Mouse (Mus musculus): ENCODE measurements at regions not wholly inside any gene's neighbourhood (a gene's known extent, or its start where the extent isn't known, plus 50 kb on each side); places are given as distances from the start of the nearest gene placed in this dataset.

DNA sequence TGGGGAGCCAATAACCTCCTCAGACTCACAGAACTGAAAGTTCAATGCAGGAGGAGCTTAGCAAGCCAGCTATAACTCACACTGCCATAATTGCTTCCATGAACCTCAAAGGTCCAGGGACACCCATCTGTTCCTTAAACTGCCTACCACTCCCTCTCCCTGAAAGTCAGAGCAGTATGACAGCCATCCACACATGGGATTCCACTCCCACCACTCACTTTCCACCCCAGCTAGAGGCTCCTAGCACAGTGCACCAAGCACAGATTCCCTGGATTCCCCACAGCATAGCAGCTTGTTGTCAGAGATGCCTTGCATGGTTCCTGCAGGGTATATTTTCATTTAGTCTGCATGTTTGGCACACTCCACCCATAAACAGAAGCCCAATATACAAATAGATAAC lies 76.1 kb upstream of the Vgll2 start:
- Histone ChIP-seq H3K27ac (replicated peaks; ENCODE audit: low read depth, low read length) (no peak overlapping the region), H3K4me1 (ENCODE audit: control insufficient read depth, insufficient read depth, low read length) (0 out of 2 replicates have a peak, but pooled peaks cover 10% of the 10 kb centered on the region), H3K27me3 (replicated peaks; ENCODE audit: control insufficient read depth, insufficient read depth, low read length) (no peaks in the 10 kb centered on the region), H3K9me3 (ENCODE audit: control insufficient read depth, low read length) (no peaks in the 10 kb centered on the region), H3K9ac (ENCODE audit: low read depth, low read length) (no peak overlapping the region), H3K4me2 (ENCODE audit: low read depth, low read length) (no peak overlapping the region), H3K36me3 (ENCODE audit: control insufficient read depth, insufficient read depth, low read length) (no peaks in the 10 kb centered on the region), H3K4me3 (ENCODE audit: low read depth, low read length) (no peak overlapping the region)
- ATAC-seq (ENCODE audit: low read depth) (no peak; the same call in 1 of the 2 replicates), DNase-seq (ENCODE audit: low spot score) (no peak)

- no peak overlapping the region for H3K4me3 ChIP-seq (ENCODE audit: low read depth, low read length)
- no peaks in the 10 kb centered on the region for H3K27me3 ChIP-seq (replicated peaks; ENCODE audit: control insufficient read depth, insufficient read depth, low read length)
- H3K4me1 ChIP-seq (ENCODE audit: control insufficient read depth, insufficient read depth, low read length) = 0 out of 2 replicates have a peak, but pooled peaks cover 10% of the 10 kb centered on the region
- no peaks in the 10 kb centered on the region for H3K36me3 ChIP-seq (ENCODE audit: control insufficient read depth, insufficient read depth, low read length)
- H3K27ac ChIP-seq (replicated peaks; ENCODE audit: low read depth, low read length) = no peak overlapping the region
- no peak for ATAC-seq (ENCODE audit: low read depth)
- H3K4me2 ChIP-seq (ENCODE audit: low read depth, low read length) = no peak overlapping the region
- H3K9ac ChIP-seq (ENCODE audit: low read depth, low read length) = no peak overlapping the region
- DNase-seq (ENCODE audit: low spot score) = peak; percentile 14
- no peaks in the 10 kb centered on the region for H3K9me3 ChIP-seq (ENCODE audit: control insufficient read depth, low read length)
These were observed 75.4 kb upstream of the Vgll2 start for GRCm38 (mm10) chr10:51946881-51947280.

GRCm38 (mm10) chr10:51950016-51950415 lies 72.3 kb upstream of the Vgll2 start:
- Histone ChIP-seq H3K9me3 (ENCODE audit: control insufficient read depth, low read length) (no peaks in the 10 kb centered on the region), H3K4me2 (ENCODE audit: low read depth, low read length) (no peak overlapping the region), H3K27ac (replicated peaks; ENCODE audit: low read depth, low read length) (no peak overlapping the region), H3K4me1 (ENCODE audit: control insufficient read depth, insufficient read depth, low read length) (0 out of 2 replicates have a peak, but pooled peaks cover 10% of the 10 kb centered on the region), H3K36me3 (ENCODE audit: control insufficient read depth, insufficient read depth, low read length) (no peaks in the 10 kb centered on the region), H3K9ac (ENCODE audit: low read depth, low read length) (no peak overlapping the region), H3K4me3 (ENCODE audit: low read depth, low read length) (no peak overlapping the region), H3K27me3 (replicated peaks; ENCODE audit: control insufficient read depth, insufficient read depth, low read length) (no peaks in the 10 kb centered on the region)
- ATAC-seq (ENCODE audit: low read depth) = no peak
- 76% methylated on average over 1 of the region's 1 CpGs for WGBS
- no peak for DNase-seq (ENCODE audit: low spot score)

- Histone ChIP-seq H3K27ac (replicated peaks; ENCODE audit: low read depth, low read length) (no peak overlapping the region), H3K27me3 (replicated peaks; ENCODE audit: control insufficient read depth, insufficient read depth, low read length) (no peaks in the 10 kb centered on the region), H3K4me3 (ENCODE audit: low read depth, low read length) (no peak overlapping the region), H3K9ac (ENCODE audit: low read depth, low read length) (no peak overlapping the region), H3K4me2 (ENCODE audit: low read depth, low read length) (no peak overlapping the region), H3K36me3 (ENCODE audit: control insufficient read depth, insufficient read depth, low read length) (no peaks in the 10 kb centered on the region), H3K9me3 (ENCODE audit: control insufficient read depth, low read length) (no peaks in the 10 kb centered on the region), H3K4me1 (ENCODE audit: control insufficient read depth, insufficient read depth, low read length) (no peaks in the 10 kb centered on the region)
- DNase-seq (ENCODE audit: low spot score) (no peak), ATAC-seq (ENCODE audit: low read depth) (no peak)
- WGBS = 58% methylated on average over 4 of the region's 4 CpGs
These were observed 70.3 kb upstream of the Vgll2 start for GRCm38 (mm10) chr10:51952021-51952420.

DNA sequence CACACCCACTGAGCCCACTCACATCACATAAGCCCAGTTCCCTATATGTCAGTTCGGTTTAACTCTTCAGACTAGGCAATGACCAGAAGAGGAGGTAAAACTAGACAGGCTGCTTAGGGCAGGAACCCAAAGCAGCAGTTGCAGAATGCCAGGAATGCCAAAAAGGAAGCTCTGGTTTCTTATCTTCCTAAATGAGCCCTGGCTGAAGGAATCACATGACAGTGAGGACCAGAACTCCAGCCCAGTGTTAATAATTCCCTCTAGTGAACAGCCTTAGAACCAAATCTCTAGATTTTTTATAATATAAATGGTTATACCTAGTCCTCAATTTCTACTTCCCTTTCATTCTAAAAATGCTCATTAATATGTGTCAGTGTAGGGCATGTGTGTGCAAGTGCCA lies 65.8 kb upstream of the Vgll2 start:
- Histone ChIP-seq H3K9me3 (ENCODE audit: control insufficient read depth, low read length) (no peaks in the 10 kb centered on the region), H3K36me3 (ENCODE audit: control insufficient read depth, insufficient read depth, low read length) (no peaks in the 10 kb centered on the region), H3K4me2 (ENCODE audit: low read depth, low read length) (no peak overlapping the region), H3K27me3 (replicated peaks; ENCODE audit: control insufficient read depth, insufficient read depth, low read length) (no peaks in the 10 kb centered on the region), H3K4me1 (ENCODE audit: control insufficient read depth, insufficient read depth, low read length) (no peaks in the 10 kb centered on the region), H3K27ac (replicated peaks; ENCODE audit: low read depth, low read length) (no peak overlapping the region), H3K9ac (ENCODE audit: low read depth, low read length) (no peak overlapping the region), H3K4me3 (ENCODE audit: low read depth, low read length) (no peak overlapping the region)
- no peak for ATAC-seq (ENCODE audit: low read depth)
- peak; percentile 6 for DNase-seq (ENCODE audit: low spot score)
- WGBS = 43% methylated on average over 1 of the region's 1 CpGs

GRCm38 (mm10) chr10:51961497-51961896 lies 60.8 kb upstream of the Vgll2 start:
- H3K27me3 ChIP-seq (replicated peaks; ENCODE audit: control insufficient read depth, insufficient read depth, low read length) = no peaks in the 10 kb centered on the region
- H3K4me2 ChIP-seq (ENCODE audit: low read depth, low read length) = no peak overlapping the region
- ATAC-seq (ENCODE audit: low read depth) = peak; percentile 87
- H3K9me3 ChIP-seq (ENCODE audit: control insufficient read depth, low read length) = no peaks in the 10 kb centered on the region
- no peaks in the 10 kb centered on the region for H3K4me1 ChIP-seq (ENCODE audit: control insufficient read depth, insufficient read depth, low read length)
- peak; percentile 65 for DNase-seq (ENCODE audit: low spot score)
- no peak overlapping the region for H3K27ac ChIP-seq (replicated peaks; ENCODE audit: low read depth, low read length)
- no peak overlapping the region for H3K4me3 ChIP-seq (ENCODE audit: low read depth, low read length)
- H3K36me3 ChIP-seq (ENCODE audit: control insufficient read depth, insufficient read depth, low read length) = no peaks in the 10 kb centered on the region
- 7% methylated on average over 2 of the region's 2 CpGs for WGBS
- H3K9ac ChIP-seq (ENCODE audit: low read depth, low read length) = no peak overlapping the region

- Histone ChIP-seq H3K4me2 (ENCODE audit: low read depth, low read length) (no peak overlapping the region), H3K27ac (replicated peaks; ENCODE audit: low read depth, low read length) (no peak overlapping the region), H3K9ac (ENCODE audit: low read depth, low read length) (no peak overlapping the region), H3K9me3 (ENCODE audit: control insufficient read depth, low read length) (no peaks in the 10 kb centered on the region), H3K4me1 (ENCODE audit: control insufficient read depth, insufficient read depth, low read length) (no peaks in the 10 kb centered on the region), H3K36me3 (ENCODE audit: control insufficient read depth, insufficient read depth, low read length) (no peaks in the 10 kb centered on the region), H3K4me3 (ENCODE audit: low read depth, low read length) (no peak overlapping the region), H3K27me3 (replicated peaks; ENCODE audit: control insufficient read depth, insufficient read depth, low read length) (no peaks in the 10 kb centered on the region)
- no peak for ATAC-seq (ENCODE audit: low read depth)
- 84% methylated on average over 1 of the region's 1 CpGs for WGBS
- DNase-seq (ENCODE audit: low spot score) = no peak
These were observed 58.6 kb upstream of the Vgll2 start for GRCm38 (mm10) chr10:51963671-51964070.

DNA sequence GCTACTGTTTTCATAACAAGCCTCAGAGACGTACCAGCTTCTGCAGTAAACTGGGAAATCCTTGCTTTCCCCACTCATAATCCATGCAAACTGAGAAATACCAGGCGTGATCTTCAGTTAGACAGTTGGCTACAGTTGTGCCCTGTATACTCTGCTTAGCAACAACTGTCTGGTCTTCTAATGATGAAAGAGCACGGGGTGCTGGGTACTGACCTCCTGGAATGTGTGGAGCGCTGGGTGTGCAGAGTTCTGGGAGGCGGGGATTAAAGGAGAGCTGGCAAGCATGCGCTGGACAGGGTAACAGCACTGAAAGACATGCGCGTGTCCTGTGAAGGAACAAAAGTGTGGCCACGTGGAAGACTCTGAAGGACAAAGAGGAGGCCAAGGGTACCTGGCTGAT lies 52.2 kb upstream of the Vgll2 start:
- Histone ChIP-seq H3K27me3 (replicated peaks; ENCODE audit: control insufficient read depth, insufficient read depth, low read length) (no peaks in the 10 kb centered on the region), H3K4me1 (ENCODE audit: control insufficient read depth, insufficient read depth, low read length) (no peaks in the 10 kb centered on the region), H3K9ac (ENCODE audit: low read depth, low read length) (no peak overlapping the region), H3K27ac (replicated peaks; ENCODE audit: low read depth, low read length) (no peak overlapping the region), H3K9me3 (ENCODE audit: control insufficient read depth, low read length) (no peaks in the 10 kb centered on the region), H3K4me2 (ENCODE audit: low read depth, low read length) (no peak overlapping the region), H3K4me3 (ENCODE audit: low read depth, low read length) (no peak overlapping the region), H3K36me3 (ENCODE audit: control insufficient read depth, insufficient read depth, low read length) (no peaks in the 10 kb centered on the region)
- 66% methylated on average over 9 of the region's 9 CpGs for WGBS
- ATAC-seq (ENCODE audit: low read depth) (peak; percentile 71; the same call in 1 of the 2 replicates), DNase-seq (ENCODE audit: low spot score) (peak; percentile 53)

Data from embryonic facial prominence, embryonic 14.5 days (tissue).